Mouse (Mus musculus) gastrocnemius, adult 8-10 months (tissue): Measurements from ENCODE around the gene Fbn1. TPM values are rescaled to one million over a fixed set of nuclear protein-coding genes. Genes with fewer than 3 reads are reported as not detected.

Experiments used
- DNase-seq, 2 experiments: peaks; one replicate each; pipeline ENCODE4 v3.0.0; 2022; ENCODE audit warnings: low spot score in 2 of 2
- total RNA-seq, 4 experiments: library from RNA; stranded (reverse); gene quantifications; 2 replicates each; pipeline ENCODE4 v1.2.4; 2022

Gene Fbn1
- total RNA-seq = 10 to 100 TPM; 10.9 to 21.0 (median 17.8) TPM

- DNase-seq = no peak
Observed at GRCm38 (mm10) chr2:125507893-125508292, at the start of gene Fbn1. Gene Fbn1, minus strand, starts transcription at chr2:125507993.

GRCm38 (mm10) chr2:125555830-125556229 is 48.0 kb upstream of the Fbn1 start:
- DNase-seq = no peak

DNA sequence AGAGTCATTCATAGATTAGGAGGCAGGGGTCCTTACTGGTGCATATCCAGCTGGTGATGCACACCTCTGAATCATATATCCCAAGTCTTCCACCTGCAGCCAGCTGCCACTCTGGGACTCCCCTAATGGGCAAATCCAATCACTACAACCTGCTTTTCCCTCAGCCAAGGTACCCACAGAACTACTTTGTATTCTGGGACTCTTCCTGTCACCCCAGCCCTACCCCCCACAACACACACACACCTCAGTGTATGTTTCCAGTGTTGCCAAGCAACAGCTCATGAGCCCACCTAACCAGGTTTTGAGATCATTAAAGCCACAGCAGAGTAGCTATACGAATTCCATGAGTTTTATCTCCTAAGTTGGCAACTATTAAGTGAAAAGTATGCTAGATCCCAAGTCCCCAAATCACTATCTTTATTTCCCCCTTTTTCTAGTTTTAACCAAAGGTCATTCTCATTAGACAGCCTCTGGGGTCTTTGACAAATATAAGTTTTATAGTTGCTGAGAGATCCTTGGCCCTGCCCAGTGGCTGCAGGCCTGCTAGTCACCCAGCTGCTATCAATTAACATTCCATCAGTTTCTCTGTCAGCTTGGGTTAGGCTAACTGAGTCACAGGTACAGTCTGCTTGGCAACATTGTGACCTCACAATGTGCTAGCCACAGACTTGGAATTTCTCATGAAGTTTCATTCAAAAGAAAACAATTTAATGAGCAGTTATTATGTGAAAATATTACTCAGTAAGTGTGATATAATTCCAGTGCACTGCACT is 41.2 kb upstream of the Fbn1 start:
- no peak for DNase-seq

DNA sequence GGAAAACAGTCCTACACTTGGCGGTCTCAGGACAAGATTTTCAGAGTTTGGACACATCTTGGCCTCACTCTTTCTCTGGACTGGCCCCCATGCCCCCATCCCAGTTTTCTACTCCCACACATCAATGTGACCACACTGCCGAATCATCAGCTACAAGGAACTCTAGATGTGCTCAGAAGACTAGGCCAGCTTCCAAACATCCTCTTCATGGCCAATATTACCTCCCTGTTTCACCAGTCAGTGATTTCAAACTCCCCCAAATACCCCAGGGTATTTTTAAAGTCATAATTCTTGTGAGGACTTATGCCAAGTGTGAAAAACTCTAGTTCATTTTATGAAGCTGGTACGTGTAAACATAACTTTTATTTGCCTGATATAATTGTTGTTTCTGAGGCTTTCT is 37.2 kb upstream of the Fbn1 start:
- no peak for DNase-seq

GRCm38 (mm10) chr2:125543646-125544045 is 35.9 kb upstream of the Fbn1 start:
- no peak for DNase-seq

DNA sequence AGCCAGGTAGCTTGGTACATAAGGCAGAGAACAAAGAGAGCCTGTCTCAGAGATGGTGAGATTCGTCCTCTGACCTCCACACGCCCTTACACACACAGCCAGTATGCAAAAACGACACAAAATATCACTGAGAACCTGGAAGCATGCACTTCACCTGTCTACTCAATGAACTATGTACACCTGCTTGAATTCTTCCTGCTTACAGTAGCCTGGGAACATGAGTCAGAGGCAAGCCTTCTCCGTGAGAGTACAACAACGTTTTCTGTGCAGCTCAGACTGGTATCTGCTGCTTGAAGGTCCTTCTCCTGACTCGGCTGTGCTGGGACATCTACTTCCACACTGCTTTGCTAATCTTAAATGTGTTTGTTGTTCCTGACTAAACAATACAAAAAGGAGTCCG is 33.7 kb upstream of the Fbn1 start:
- DNase-seq = no peak

DNA sequence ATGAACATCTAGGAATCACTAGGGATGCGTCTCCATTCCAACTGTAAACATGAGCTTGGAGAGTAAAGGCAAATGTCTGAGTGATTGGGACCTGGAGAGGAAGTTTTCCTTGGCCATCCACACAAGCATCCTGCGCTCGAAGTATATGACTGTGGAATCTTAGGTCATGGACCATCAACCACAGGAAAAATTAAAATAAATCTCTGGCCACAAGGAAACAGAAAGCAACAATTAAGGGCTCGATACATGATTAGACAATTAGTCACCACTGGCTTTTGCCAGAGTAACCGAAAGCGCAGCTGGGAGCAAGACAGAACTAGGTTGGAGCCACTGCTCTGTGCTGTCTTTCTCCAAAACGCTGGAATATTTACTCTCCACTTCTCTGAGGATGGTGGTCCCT is 32.8 kb upstream of the Fbn1 start:
- DNase-seq = no peak

DNA sequence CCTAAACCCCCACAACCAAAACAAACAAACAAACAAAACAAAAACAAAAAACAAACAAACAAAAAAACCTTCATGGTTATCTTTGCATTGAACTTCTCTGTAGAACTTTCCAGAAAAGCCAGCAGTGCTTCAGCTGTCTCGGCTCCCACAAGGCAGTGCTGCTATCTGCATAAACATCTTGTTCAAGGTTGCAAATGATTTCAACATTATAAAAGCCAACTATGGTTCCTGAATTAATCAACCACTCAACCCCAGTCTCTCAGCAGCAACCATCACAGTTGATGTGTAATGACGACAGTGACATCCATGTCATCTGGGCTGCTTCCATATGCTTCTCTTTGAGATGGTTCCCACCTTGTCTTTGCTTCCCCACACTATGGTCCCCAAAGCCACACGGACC is 31.8 kb upstream of the Fbn1 start:
- DNase-seq = no peak

DNA sequence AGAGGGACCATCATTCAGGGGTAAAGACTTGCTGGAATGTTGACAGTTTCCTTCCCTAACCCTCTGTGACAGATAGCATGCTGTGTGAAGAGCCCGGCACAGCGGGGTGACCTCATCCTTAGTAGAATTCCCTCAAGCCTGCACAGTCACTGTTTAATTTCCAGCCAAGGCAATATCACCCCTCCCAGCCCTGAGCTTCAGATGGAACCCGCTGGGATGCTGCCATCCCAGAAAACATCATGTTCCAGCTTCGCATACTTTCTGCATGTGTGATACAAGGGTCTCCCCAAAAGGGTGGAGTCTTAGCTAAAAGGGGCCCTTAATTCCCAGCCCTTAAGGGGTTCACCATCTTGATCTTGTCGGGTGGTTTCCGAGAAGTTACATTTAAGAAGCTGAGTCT is 22.9 kb upstream of the Fbn1 start:
- peak; percentile 41 to 43 for DNase-seq

GRCm38 (mm10) chr2:125526566-125526965 is 18.8 kb upstream of the Fbn1 start:
- no peak for DNase-seq

- DNase-seq = no peak
Observed at GRCm38 (mm10) chr2:125525484-125525883, 17.7 kb upstream of the Fbn1 start.

DNA sequence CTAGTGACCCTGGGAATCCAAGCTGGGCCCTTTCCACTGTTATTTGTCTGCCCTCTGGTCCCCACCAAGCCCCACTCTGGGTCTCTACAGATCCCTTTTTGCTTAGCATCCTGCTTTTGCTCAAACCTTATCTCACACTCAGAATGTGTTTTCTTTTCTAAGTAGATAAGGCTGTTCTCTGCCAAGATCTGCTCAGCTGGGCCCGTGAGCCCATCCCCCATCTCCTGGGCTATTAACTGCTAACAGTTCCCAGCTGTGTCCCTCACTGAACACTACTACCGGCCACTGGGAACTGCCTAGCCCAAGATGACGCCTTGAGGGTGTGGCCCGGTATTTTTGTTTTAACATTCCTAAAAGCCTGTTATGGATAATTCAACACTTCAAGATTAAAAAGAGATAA is 8.8 kb upstream of the Fbn1 start:
- DNase-seq = peak in 1 of 2 experiments; percentile 33

- DNase-seq = no peak
Observed at GRCm38 (mm10) chr2:125515291-125516057, 7.7 kb upstream of the Fbn1 start.

DNA sequence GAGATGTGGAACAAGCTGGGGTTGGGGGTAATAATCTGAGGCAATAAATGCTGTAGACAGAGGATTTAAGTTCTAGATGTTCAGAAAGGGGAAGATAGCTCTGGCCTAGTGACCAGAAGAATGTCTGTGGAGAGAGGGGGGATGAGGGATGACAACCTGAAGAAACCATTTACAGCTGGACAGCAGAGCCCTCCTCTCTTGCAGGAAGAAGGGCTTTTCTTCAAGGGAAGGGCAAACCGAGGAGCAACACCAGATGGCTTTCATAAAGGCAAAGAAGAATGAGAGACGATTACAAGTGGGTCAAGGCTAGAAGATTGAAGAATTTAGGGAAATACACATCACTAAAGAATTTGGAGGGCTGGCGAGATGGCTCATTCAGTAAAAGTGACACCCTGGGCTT is 6.6 kb upstream of the Fbn1 start:
- no peak for DNase-seq

- no peak for DNase-seq
Observed at GRCm38 (mm10) chr2:125512544-125512943, 4.8 kb upstream of the Fbn1 start.

DNA sequence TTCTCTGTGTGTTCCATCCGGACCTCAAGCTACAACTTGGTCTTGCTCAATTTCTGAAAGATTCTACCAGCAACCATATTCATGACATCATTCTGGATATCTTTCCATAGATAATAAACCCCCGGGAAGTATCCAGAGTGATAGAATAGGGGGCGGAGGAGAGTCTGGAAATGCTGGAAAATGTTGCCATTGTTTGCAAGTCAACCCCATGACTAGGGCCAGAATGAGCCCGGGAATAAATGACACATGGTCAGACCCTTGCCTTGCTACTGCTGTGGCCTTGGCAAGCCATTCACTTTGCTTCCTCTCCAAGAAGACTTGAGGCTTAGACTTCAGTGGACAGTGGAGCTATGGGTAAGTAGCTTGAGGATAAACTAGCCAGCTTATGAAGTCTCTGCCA is 4.1 kb upstream of the Fbn1 start:
- no peak for DNase-seq

GRCm38 (mm10) chr2:125510752-125511151 is 3.0 kb upstream of the Fbn1 start:
- DNase-seq = no peak

DNA sequence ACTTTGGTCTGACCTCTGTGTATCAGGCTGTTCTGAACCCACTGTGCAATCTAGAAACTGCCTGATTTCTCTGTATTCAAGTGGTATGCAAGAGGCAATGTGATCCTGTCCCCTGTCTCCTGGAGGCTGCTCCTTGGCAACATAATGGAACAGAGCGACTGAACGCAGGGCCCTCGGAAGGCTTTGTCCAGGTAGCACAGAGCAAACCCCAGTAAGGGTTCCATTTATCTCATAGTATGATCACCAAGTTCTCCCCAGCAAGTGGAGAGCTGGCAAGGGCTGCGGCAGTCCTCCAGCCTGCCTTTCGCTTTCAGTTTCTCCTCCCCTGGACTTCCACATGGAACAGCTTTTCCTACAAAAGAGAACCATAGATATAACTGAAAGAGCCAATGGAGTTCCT is 588 bp upstream of the Fbn1 start:
- no peak for DNase-seq

DNA sequence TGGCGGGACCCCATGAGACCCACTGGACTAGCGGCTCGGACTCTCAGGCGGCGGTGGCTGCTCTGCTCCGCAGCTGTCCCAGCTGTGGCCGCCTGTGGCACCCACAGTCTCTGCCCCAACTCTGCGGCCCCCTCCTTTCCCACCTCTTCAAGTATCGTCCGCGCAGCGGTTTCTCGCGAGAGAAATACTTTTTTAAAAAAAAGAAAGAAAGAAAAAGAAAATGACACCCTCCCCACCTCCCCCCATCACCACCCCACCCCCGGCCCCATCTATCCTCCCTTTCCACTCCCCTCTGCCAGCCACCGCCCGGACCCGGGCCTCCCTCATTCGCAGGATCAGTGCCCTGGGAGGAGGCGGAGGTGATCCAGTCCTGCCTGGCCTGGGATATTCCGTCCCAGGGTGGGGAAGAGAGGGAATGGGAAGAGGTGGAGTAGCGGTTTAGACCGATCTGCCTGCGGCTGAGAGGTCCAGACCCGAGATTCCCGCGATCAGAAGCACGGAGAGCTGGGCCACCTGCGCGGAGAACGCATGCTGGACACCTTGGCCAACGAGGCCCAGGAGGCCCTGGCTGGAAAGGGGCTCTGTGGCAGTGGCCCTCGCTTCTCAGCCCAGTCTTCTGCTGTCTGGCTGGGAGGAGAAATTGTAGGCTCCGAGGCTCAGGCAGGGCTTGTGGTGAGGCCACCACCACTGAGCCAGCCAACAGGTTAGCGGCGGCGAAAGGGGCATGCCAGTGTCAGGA is 1.3 kb downstream of the Fbn1 start:
- DNase-seq = peak; percentile 57 to 59

DNA sequence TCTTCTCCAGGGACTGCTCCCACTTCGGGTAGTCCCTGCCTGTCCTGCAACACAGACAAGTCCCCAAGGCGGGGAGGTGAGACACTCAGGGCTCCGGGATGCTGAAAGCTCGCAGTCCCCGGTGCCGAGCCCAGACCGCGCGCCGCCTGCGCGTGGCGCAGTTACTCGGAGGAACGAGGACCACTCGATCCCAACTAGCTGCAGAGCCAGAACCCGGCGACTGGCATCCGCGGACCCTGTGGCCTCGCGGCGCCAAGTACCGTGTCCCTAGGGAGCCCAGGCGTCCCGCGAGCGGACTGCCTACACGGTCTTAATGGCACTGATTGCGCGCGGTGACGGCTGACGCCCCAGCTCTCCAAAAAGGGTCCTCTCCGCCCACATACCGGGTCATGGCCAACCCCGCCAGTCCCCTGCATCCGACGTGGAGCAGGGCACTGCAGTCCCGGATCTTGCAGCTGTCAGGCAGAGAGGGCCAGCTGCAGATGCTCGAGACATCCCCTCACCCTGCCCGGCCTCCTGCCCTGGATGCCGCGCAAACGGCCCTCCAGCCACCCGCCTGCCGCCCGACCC is 2.0 kb downstream of the Fbn1 start:
- peak in 1 of 2 experiments; percentile 35 for DNase-seq

- peak; percentile 29 to 55 for DNase-seq
Observed at GRCm38 (mm10) chr2:125505006-125505745, 2.6 kb downstream of the Fbn1 start, which contains the start of gene Gm9913. Gene Gm9913, plus strand, starts transcription at chr2:125505089.
